Mouse (Mus musculus): ENCODE results near the gene Tmprss6.

The Tmprss6 gene

DNA sequence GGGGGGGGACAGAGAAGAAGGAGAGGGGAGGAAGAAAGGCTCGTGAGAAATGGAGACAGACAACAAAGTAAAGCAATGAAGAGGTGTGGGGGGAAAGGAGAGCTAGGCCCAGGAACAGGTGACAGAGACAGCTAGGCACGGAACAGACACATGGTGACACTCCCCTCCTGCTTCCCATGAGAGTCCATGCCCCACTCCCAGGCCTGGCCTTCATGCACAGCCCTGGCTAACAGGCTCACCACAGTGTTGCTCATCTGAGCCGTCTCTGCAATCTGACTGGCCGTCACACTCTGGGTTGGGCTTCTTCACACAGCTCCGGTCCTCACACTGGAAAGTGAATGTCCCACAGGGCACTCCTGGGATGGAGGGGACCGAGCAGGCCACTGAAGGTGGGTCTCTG is 24.6 kb downstream of the Tmprss6 start:
- no peak for DNase-seq

DNA sequence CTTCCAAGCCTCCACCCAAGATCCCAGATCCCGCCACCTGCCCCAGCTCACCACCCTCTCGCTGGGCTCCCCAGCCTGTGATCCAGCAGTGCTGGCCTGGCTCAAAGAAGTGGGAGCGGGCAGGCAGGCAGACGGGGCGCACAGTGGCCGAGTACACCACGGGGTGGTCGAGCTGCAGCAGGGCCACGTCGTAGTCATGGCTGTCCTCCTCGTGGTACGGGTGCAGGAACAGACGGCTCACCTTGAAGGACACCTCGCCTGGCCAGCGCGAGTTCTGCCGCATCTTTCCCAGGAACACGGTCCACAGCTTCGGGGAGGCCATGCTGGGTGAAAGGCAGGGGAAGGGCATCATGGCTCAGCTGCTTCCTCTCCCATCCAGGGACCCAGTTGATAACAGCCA is 26.2 kb downstream of the Tmprss6 start:
- DNase-seq, result no peak

DNA sequence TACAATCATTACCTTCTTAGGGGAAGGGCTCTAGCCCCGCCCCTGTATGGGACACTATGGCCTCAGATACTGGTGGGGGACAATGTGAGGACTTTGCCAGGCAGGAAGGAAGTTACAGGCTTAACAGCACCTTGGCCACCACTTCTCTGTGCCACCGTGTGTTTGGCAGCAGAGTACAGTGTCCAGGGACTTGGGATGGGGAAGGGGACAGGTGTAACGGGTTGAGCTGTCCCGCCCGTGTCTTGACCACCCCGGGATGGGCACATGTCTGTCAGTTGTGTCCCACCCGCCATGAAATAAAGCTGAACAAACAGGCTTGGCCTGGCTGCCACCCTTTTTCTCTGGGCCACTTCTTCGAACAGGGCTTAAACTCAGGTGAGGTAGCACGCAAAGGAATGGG is 29.5 kb downstream of the Tmprss6 start:
- no peak for DNase-seq

DNA sequence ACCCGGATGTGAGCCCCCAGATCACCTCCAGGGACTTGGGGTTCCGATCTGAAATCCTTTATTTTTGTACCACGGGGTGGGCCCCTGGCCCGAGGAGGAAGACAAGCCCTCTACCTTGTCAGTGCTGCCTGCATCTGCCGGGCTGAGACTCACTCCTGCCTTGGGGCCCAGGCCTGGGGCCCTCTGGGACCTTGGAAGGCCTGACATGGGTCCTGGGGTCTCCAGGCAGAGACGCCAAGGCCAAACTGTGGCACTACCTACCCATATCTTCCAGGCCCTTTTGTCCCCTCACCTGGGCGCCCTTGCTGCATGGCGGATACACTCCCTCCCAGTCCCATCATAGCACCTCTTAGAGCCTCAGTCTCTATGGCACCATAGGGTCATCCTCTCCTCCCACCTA is 29.9 kb downstream of the Tmprss6 start:
- no peak for DNase-seq

DNA sequence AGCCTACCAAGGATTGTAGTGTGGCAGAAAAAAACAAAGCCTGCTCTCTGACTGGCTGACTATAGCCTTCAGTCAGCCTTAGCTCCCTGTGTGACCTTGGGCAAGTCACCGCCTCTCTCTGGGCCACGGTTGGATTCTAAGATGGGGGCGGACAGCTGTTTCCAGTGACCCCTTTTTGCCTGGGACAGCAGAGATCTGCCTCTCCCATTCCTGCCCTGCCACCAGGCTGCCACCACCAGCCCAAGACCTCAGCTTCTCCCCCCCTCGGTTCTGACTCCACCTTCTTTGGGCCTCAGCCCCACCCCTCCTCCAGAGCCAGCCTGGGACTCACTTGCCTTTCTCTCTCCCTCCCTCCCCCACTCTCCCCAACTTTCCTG is 30.4 kb downstream of the Tmprss6 start:
- DNase-seq, result no peak

DNA sequence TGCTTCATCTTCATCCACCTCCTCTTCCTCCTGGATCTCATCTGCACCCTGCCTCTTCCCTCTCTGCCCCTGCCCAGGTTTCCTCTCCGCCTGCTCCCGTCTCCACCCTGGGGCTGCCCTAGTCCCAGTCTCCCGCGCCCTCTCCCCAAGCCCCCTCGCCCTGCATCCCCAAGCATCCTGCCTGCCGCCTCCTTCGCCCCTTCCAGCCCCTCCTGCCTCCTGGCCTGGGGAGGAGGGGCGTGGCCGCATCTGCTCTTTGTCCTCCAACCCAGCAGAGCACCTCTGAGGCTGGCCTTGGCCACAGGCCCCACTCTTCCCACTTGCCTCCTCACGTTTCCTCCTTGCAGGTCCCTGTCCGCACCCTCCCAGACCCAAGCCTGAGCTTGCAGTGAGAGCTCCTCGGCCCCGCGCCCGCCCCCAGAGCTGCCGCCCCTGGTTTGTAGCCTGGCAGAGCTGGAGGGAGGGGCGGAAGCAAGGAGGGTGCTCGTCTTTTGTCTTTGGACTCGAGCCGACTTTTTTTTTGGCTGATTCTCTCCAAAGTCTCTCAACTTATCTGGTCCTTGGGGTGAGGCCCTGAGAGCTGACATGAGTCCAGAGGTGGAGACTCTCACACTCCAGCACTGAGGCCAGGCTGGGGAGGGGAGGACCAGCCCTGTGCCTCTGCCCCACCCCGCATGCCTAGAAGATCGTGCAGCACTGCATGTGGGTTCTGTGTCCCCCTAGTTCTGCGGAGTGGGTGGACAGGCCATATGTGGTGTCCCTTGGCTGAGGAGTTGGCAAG is 31.0 kb downstream of the Tmprss6 start:
- no peak for DNase-seq

DNA sequence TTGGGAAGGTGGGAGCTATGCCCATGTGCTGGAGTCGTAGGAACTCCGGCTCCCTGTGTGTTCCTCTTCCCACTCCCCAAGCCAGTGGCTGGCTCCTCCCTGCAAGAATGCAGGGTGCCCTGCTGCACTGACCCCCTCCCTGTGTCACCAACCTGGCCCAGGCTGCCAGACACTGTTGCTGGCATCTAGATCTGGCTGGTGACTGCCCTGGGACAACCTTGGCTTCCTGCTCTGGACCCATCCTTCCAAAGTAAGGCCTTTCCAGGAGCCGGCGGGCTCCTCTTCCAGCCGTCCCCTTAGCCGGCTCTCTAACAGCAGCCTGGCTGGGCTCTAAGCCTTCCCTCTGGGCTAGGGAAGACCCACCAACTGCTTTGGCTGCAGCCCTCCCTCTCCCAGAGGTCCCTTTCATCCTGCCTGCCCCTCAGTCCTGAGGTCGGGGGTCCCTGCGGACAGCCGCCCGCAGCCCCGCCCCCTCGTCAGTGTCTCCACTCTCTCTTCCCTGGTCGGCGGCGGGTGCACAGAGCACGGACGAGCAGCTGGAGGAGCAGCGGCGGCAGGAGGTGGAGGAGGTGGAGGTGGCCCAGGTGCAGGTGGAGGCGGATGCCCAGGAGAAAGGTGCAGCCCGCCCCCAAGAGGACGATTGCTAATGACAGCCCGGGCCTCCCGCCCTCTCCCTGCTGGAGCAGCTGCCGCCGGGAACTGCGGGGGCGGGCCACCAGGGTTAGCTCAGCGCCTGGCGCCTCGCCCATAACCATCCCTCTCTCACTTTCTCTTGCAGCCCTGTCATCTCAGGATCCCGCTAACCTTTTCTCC is 31.8 kb downstream of the Tmprss6 start:
- DNase-seq, result peak; percentile 61 to 68

DNA sequence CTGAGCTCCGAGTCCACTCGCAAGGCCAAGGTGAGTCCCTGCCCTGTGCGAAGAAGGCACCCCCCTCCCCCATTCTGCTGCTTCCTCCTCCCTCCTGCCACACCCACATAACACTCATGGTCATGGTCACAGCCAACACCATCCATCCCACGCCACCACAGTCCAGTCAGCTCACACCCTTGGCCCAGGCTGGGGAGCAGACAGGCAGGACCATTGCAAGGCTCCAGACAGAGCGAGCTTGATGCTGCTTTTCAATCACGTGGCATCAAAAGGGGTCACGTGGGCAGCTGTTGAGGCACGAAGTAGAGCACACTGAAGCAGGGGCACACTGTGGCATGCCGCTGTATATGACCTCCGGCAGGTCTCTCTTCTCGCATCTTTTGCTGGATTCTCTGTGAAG is 32.8 kb downstream of the Tmprss6 start:
- DNase-seq, result no peak

DNA sequence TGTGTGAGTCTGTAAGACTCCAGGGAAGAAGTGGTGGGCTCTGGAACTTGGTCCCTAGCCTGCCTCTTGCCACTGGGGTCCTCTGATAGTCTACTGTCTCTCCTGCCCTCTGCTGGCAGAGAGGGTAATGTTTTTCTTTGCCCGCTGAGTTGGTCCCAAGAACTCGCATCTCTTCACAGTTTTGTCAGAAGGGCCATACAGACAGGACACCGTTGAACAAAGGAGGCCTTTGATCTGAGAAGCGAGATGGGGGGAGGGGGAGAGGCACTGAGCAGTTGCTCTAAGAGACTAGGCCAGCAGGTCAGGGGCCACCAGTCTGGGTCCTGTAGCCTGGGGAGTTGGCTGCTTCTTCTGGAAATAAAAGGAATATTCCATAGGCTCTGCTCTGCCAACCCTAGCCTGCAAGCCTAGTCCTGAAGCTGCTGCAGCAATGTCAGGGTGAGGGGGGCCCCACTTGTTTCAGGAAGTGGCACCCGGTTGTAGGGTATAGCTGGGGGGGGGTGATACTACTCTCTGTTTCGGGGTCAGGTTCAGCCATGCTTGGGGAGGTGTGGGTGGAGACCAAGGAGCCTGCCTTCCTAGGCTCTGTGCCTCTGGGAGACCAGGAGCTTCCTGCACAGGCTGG is 33.4 kb downstream of the Tmprss6 start:
- DNase-seq, result peak in 1 of 2 experiments; percentile 45

DNA sequence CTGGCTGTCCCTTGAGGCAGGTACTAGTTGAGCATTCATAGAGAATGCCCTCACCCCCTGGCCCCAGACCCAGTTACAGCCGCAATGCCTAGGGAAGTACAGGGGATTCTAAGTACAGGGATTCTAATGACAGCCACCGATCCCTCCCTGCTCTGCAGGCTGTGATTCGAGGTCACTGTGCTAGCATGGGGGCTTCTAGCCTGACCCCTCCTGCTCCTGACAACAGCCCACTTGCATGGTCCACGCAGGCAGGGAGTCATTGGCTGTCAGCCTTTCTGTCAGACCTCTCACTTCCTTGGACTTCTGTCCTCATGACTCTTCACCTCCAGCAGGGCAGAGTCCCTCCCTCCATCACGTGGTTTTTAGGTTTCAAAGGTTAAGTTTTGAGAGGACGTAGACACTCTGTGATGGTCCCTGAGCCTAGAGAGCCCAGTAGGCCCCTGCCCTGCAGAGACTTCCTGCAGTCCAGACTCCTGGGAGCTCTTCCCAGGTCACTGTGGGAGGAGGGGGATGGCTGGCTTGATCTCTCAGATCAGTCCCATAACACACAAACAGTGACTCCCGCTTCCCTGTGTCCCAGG is 36.8 kb downstream of the Tmprss6 start:
- DNase-seq, result peak; percentile 79 to 89

DNA sequence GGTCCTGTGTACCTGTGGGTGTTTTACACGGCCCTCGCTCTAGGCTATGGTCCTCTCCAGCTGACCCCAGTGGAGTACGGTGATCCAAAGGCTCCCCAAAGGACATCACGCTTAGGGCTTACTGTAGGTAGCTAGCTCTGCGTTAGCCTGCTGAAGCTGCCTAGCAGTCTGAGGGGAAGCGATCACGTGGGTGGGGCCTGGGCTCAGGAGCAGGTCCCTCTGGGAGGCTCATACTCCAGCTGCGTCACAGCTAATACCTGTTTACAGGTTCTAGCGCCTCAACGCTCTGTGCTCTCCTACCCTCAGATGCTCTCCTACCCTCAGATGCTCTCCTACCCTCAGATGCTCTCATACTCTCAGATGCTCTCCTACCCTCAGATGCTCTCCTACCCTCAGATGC is 37.6 kb downstream of the Tmprss6 start:
- no peak for DNase-seq

DNA sequence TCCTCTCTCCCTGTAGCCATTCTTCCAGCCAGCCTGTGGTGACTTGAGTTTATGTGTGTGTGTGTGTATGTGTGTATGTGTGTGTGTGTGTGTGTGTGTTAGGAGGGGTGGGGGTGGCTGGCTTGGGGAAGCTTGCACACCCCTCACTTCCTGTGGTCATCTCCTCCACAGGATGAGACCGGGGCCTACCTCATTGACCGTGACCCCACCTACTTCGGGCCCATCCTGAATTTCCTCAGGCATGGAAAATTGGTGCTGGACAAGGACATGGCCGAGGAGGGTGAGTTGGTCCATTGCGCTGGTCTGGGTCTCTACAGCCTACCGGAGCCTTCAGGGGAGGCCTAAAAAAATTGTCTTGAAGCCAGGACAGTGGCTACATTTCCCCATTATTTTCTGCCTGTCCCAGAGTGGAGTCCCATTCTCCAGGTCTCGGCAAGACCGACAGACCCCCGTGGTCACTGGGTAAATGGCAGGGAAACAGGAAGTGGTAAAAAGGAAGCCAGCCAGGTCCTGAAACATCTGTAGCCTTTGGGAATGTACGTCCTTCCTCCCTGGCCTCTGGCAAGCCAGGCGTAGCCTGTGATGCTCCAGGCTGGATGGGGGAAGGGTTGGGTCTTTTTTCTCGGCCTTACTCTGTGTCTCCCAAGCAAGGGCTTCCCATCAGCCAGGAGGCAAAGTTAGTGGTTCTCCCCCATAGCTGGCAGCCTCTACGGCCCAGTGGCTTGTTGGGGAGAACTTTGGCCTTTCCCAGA is 38.4 kb downstream of the Tmprss6 start:
- DNase-seq, result peak in 1 of 2 experiments; percentile 33

DNA sequence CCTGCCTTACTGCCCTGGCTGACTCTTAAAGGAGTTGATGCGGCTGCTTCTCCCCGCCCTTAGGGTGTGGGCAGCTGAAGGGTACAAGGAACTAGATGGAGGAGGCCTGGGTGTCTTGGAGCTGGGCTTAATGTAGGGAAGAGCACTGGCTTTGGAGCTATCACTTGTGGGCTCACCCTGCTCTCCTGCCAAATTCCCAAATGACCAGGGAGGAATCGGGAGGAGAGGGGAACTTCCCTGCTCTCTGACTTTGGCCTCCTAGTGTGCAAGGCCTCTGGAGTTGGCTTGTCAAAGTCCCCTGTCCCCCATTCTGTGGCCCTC is 39.3 kb downstream of the Tmprss6 start:
- no peak for DNase-seq

DNA sequence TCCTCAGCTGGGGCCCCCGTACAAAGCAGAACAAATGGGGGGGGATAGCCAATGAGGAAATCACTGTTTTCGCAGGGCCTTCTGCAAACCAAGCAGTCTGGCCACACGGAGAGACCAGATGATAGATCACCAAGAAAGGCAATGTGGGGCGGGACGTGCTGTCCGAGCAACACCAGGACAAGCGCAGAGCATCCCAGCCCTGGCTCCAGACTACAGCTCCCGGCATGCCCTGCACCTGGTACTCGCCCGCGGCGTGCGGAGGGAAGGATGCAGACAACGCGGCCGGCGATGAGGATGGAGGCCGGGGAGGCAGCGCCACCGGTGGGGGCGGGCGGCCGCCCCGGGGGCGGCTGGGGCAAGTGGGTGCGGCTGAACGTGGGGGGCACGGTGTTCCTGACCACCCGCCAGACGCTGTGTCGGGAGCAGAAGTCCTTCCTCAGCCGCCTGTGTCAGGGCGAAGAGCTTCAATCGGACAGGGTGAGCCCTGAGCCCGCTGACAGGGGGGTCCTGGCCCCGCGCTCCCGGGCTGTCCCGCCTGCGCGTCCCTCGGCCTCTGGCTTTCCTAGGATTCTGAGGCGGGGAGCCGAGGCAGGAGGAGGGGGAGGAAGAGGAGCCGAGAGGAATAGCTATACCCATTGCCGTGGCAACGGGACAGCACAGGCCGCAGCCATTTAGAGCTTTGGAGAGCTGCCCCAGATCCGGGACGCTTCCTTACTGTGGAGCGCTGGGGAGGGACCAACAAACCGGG is 39.9 kb downstream of the Tmprss6 start, which contains the start of gene Kctd17:
Gene Kctd17 (plus strand): TSS at position 174 of the 748 bp plus-strand sequence.
- peak in 1 of 2 experiments; percentile 73 for DNase-seq

DNA sequence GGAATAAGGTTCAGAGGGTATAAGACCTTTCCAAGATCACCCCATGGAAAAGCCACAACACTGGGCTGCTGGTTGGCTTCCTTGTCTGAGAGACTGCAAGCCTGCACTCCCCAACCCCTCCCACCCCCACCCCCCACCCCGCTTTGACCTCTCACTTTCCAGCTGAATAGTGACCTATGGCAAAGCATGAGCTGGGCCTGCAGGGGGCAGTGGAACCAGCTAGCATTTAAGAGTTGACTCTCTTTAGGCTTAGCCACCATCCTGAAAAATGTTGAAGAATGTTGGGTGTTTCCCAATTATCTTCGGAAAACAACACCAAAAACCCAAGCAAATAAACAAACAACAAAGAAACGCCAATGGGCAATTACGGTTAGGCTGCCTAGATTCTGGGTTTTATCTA is 43.2 kb downstream of the Tmprss6 start:
- DNase-seq, result no peak

DNA sequence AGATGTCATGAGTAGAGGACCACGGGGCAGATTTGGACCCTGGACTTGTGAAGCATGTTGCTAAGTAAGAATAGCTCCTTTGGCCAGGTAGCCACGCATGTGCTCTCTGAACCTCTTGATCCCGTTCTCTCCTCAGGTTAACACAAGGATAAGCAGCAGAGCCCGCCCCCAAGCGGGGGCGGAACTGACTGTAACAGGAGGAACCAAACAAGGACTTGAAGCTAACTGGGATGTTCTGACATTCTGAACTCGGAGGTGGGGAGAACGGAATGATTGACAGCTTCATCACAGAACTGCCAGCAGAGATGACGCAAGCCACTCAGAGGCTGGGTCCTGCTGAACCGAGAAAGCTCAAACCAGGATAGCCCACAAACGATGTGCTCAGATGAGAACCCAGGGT is 43.9 kb downstream of the Tmprss6 start:
- peak; percentile 85 to 88 for DNase-seq

DNA sequence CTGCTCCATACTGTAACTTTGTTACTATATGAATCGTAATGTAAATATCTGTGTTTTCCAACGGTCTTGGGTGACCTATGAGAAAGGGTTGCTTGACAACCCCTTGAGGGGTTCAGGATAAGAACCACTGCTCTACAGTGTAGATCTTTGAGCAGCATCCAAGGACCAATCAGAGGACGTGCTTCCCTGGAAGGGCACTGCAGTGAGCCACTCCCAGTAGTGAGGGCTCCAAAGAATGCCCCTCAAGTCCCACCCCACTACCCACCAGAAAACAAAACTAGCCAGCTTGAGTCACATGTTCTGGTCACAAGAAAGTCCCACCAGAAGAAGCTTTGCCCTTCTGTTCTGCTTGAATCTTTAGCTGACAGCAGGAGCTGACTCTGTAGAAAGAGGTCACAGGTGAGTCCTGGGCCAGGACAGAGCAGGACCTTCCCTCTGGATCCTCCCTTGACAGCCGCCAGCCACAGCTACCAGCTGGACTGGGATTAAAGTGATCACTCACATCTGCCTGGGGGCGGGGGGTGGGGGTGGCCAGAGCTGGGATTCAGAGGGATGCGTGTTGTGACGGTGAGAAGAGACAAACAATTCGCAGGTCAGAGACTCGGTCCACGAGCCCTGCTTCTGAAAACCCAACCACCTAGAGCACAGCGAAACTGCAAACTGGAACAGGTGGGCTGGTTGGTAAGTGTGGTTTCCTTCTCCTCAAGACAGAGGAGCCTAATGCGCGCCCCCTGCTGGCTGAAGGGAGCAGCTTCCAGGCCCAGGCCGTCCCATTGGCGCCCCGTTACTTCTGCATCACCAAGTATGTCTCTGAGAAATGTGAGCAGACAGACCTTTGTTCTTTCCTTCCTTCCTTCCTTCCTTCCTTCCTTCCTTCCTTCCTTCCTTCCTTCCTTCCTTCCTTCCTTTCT is 46.1 kb downstream of the Tmprss6 start:
- peak; percentile 56 to 82 for DNase-seq

DNA sequence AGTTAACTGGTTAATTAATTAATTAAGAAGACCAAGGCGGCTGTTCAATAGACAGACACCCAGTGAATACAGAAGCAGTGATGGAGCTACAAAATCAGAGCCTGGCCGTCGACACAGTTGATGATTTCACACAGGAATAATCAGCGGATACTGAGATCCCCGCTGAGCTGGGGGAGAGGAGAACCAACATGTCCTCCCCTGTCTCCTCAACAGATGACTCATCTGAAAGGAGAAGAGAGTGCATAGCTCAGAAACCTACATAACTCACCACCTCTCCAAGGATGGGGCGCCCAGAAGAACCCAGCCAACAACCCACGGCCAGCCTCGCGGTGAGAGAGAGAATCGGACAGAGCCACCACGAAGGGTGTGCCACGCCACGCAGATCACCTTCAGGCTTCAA is 48.0 kb downstream of the Tmprss6 start:
- DNase-seq, result no peak

DNA sequence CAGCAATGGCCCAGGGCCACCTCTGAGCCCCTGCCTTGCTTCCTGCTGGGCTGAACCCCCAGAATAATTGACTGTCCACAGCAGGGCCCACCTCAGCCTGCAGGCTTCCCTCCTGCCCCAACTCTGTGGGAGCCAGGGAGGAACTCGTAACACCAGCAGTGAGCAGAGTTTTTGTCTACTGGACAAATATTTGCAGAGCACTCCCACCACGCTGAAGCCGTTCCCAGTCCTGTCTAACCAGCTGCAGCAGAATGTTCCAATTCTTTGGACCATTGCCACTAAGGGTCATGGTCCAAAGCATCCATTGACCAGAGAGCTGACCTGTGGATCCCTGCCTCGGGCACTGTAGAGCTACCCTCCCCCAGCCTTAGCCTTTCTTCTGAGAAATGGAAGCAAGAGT is 51.5 kb downstream of the Tmprss6 start:
- peak; percentile 92 to 94 for DNase-seq

DNA sequence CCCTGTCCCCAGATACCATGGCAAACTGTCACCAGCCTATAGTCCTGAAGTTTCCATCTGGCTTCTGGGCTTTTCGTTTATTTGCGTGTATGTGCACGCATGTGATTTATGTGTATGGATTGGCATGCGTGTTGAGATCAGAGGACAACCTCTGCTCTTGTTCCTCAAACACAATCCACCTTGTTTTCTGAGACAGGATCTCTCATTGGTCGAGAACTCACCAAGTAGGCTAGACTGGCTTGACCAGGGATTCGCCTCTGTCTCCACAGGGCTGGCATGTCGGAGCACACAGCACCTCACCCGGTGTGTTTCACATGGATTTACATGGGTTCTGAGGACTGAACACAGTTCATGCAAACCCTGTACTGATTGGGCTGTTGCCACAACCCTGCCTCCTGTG is 54.3 kb downstream of the Tmprss6 start:
- DNase-seq, result no peak

DNA sequence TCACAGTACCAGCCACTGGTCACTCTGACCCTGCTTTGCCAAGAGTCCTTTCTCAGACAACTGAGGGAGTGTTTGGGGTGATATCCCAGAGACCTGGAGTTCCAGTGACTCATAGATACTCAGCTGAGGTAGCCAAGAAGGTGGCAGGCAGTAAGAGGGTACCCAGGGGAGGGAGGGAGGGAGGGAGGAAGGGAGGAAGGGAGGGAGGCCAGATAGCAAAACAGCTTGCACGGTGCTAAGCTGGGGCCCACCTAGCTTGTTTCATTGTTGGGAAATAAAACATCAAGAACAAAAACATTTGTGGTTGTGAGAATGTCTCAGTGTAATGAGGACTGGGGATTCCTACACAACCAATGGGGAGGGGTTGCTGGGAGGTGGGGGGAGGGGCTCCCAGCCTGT is 54.7 kb downstream of the Tmprss6 start:
- no peak for DNase-seq

Measured in kidney, adult 8-10 months (tissue).